Mouse (Mus musculus): ENCODE data around the gene Ube2d3. TPM values are rescaled to one million over a fixed set of nuclear protein-coding genes. Genes with fewer than 3 reads are reported as not detected.

Gene Ube2d3
- total and polyA plus RNA-seq, 3 experiments, result 590 to 1,803 (median 1,178) TPM

- Histone ChIP-seq H3K36me3 (replicated peaks in 1 of 2; ENCODE audit: control insufficient read depth in 1 of 2, insufficient read depth in 1 of 2, low read length in 1 of 2) (peaks cover 22 to 65% of the 10 kb centered on the region in 2 experiments), H3K4me2 (ENCODE audit: insufficient read depth, low read depth, poor library complexity, severe bottlenecking) (no peak overlapping the region), H3K4me3 (replicated peaks in 1 of 3; ENCODE audit: low read depth in 2 of 3, low read length in 2 of 3, poor library complexity in 1 of 3) (no peak overlapping the region), H3K79me2 (replicated peaks; ENCODE audit: control insufficient read depth, extremely low read depth, insufficient read depth, poor library complexity, severe bottlenecking) (no peaks in the 10 kb centered on the region), H3K27me3 (replicated peaks) (no peaks in the 10 kb centered on the region), H3K9me3 (replicated peaks; ENCODE audit: low read length) (no peaks in the 10 kb centered on the region), H3K9ac (ENCODE audit: insufficient read depth, low read depth) (no peak overlapping the region), H3K4me1 (ENCODE audit: control insufficient read depth in 1 of 2, insufficient read depth in 2 of 2) (peaks cover 3 to 16% of the 10 kb centered on the region in 2 experiments; a peak in 3 of 4 replicates), H3K27ac (ENCODE audit: insufficient read depth, low read depth) (no peak overlapping the region)
- DNase-seq (ENCODE audit: extremely low read depth), result no peak
- in situ Hi-C loops (cut with MboI; ENCODE audit: low pct_ligation_motif_present, low pct_unique_long_range_greater_than_20kb, low sequenced_read_pairs), result no loop called here
- dilution Hi-C loops (cut with MboI; ENCODE audit: extremely low pct_ligation_motif_present, extremely low pct_unique_long_range_greater_than_20kb, low sequenced_read_pairs), result no loop called here
- no peak for TF ChIP-seq TBP (conservative IDR thresholded peaks at IDR 0.05; ENCODE audit: low read depth, low read length)
- no peak for TF ChIP-seq NELFE (IDR thresholded peaks at IDR 0.05; ENCODE audit: low read depth, low read length)
- no peak for TF ChIP-seq MAZ (IDR thresholded peaks at IDR 0.05; ENCODE audit: low read depth, low read length)
- TF ChIP-seq JUN (IDR thresholded peaks at IDR 0.05; ENCODE audit: insufficient read depth, low read depth, low read length), result no peak
- TF ChIP-seq ETS1 (conservative IDR thresholded peaks at IDR 0.05; ENCODE audit: low read depth, low read length), result no peak
- TF ChIP-seq MAX (IDR thresholded peaks at IDR 0.05; ENCODE audit: low read length), result no peak
- no peak for TF ChIP-seq POLR2A (IDR thresholded peaks at IDR 0.05; ENCODE audit: low read depth, low read length)
Observed at GRCm38 (mm10) chr3:135510372-135510771, 72.4 kb downstream of the Ube2d3 start.

- H3K4me3 ChIP-seq (replicated peaks in 1 of 3; ENCODE audit: low read depth in 2 of 3, low read length in 2 of 3, poor library complexity in 1 of 3), result no peak overlapping the region
- TF ChIP-seq ZC3H11A (IDR thresholded peaks at IDR 0.05; ENCODE audit: low read depth, low read length) (0 out of 2 replicates have a peak, but pooled peaks have one; percentile 23), POLR2AphosphoS2 (IDR thresholded peaks at IDR 0.05; ENCODE audit: low read depth, low read length) (no peak), ELF1 (IDR thresholded peaks at IDR 0.05; ENCODE audit: low read depth, low read length) (0 out of 2 replicates have a peak, but pooled peaks have one; percentile 15), UBTF (IDR thresholded peaks at IDR 0.05; ENCODE audit: low read depth, low read length) (no peak), JUND (conservative IDR thresholded peaks at IDR 0.05; ENCODE audit: low read depth, low read length) (no peak), HCFC1 (IDR thresholded peaks at IDR 0.05; ENCODE audit: low read depth, low read length) (no peak), MAFK (IDR thresholded peaks at IDR 0.05; ENCODE audit: insufficient replicate concordance, low read length) (no peak), POLR2A (IDR thresholded peaks at IDR 0.05; ENCODE audit: low read depth, low read length) (no peak), CTCF (conservative IDR thresholded peaks at IDR 0.05 in 1 of 2, IDR thresholded peaks at IDR 0.05 in 1 of 2; ENCODE audit: low read depth in 2 of 2, low read length in 2 of 2) (peak in 1 of 2 experiments; percentile 79; a peak in 2 of 4 replicates), ZKSCAN1 (IDR thresholded peaks at IDR 0.05; ENCODE audit: borderline replicate concordance, low read depth, low read length) (no peak), MYC (IDR thresholded peaks at IDR 0.05; ENCODE audit: low read depth, low read length) (0 out of 2 replicates have a peak, but pooled peaks have one; percentile 34), NELFE (IDR thresholded peaks at IDR 0.05; ENCODE audit: low read depth, low read length) (peak; percentile 26; the same call in 1 of the 2 replicates), MXI1 (IDR thresholded peaks at IDR 0.05; ENCODE audit: low read depth, low read length) (no peak), NRF1 (IDR thresholded peaks at IDR 0.05; ENCODE audit: low read depth, low read length) (0 out of 2 replicates have a peak, but pooled peaks have one; percentile 26), MAX (IDR thresholded peaks at IDR 0.05; ENCODE audit: low read length) (no peak), MEF2A (IDR thresholded peaks at IDR 0.05; ENCODE audit: borderline replicate concordance, low read depth, low read length) (0 out of 2 replicates have a peak, but pooled peaks have one; percentile 31), RCOR1 (conservative IDR thresholded peaks at IDR 0.05; ENCODE audit: low read depth, low read length) (no peak), USF2 (conservative IDR thresholded peaks at IDR 0.05; ENCODE audit: low read depth, low read length) (no peak), EP300 (IDR thresholded peaks at IDR 0.05; ENCODE audit: low read length) (no peak), SMC3 (IDR thresholded peaks at IDR 0.05; ENCODE audit: low read depth, low read length) (peak; percentile 81), BHLHE40 (IDR thresholded peaks at IDR 0.05; ENCODE audit: low read depth, low read length) (no peak), IRF4 (IDR thresholded peaks at IDR 0.05; ENCODE audit: low read depth, low read length) (no peak), RAD21 (IDR thresholded peaks at IDR 0.05; ENCODE audit: low read depth, low read length) (peak; percentile 65), ZMIZ1 (IDR thresholded peaks at IDR 0.05; ENCODE audit: low read depth, low read length) (no peak), MAZ (IDR thresholded peaks at IDR 0.05; ENCODE audit: low read depth, low read length) (no peak), PAX5 (IDR thresholded peaks at IDR 0.05; ENCODE audit: low read length) (no peak), TBP (conservative IDR thresholded peaks at IDR 0.05; ENCODE audit: low read depth, low read length) (no peak)
- H3K4me1 ChIP-seq (ENCODE audit: control insufficient read depth in 1 of 2, insufficient read depth in 2 of 2), result peaks cover 5 to 23% of the 10 kb centered on the region in 2 experiments
- dilution Hi-C loops (cut with MboI; ENCODE audit: extremely low pct_ligation_motif_present, extremely low pct_unique_long_range_greater_than_20kb, low sequenced_read_pairs), result no loop called here
- in situ Hi-C loops (cut with MboI; ENCODE audit: low pct_ligation_motif_present, low pct_unique_long_range_greater_than_20kb, low sequenced_read_pairs), result no loop called here
- no peaks in the 10 kb centered on the region for H3K79me2 ChIP-seq (replicated peaks; ENCODE audit: control insufficient read depth, extremely low read depth, insufficient read depth, poor library complexity, severe bottlenecking)
- no peak overlapping the region for H3K4me2 ChIP-seq (ENCODE audit: insufficient read depth, low read depth, poor library complexity, severe bottlenecking)
- H3K36me3 ChIP-seq (replicated peaks in 1 of 2; ENCODE audit: control insufficient read depth in 1 of 2, insufficient read depth in 1 of 2, low read length in 1 of 2), result peaks cover 22 to 60% of the 10 kb centered on the region in 2 experiments
- no peaks in the 10 kb centered on the region for H3K27me3 ChIP-seq (replicated peaks)
- H3K9ac ChIP-seq (ENCODE audit: insufficient read depth, low read depth), result no peak overlapping the region
- no peaks in the 10 kb centered on the region for H3K9me3 ChIP-seq (replicated peaks; ENCODE audit: low read length)
- H3K27ac ChIP-seq (ENCODE audit: insufficient read depth, low read depth), result no peak overlapping the region
- DNase-seq (ENCODE audit: extremely low read depth), result peak; percentile 69
Observed at GRCm38 (mm10) chr3:135511683-135512082, 73.7 kb downstream of the Ube2d3 start.
